Mouse (Mus musculus) macrophage (primary cell): ENCODE measurements around the gene Pard3. TPM values are rescaled to one million over a fixed set of nuclear protein-coding genes. Genes with fewer than 3 reads are reported as not detected.

ENCODE experiments used
- H3K27ac ChIP-seq: fragments of 350-480 bp; formaldehyde crosslinking; 2 replicates; pipeline ENCODE4 v1.9.0; 2021
- H3K36me3 ChIP-seq: fragments of 350-480 bp; formaldehyde crosslinking; 2 replicates; pipeline ENCODE4 v1.9.0; 2021; ENCODE audit errors: inconsistent target
- H3K4me3 ChIP-seq: fragments of 350-480 bp; formaldehyde crosslinking; 2 replicates; pipeline ENCODE4 v1.9.0; 2021; ENCODE audit errors: inconsistent target
- H3K79me2 ChIP-seq: fragments of 350-480 bp; formaldehyde crosslinking; 2 replicates; pipeline ENCODE4 v1.9.0; 2021; ENCODE audit errors: inconsistent target
- WGBS: methylation state at CpG from one replicate; pipeline ENCODE4 v1.1.7; 2026; ENCODE audit warnings: inconsistent platforms; ENCODE audit not compliant: missing documents; 5-methylcytosine and 5-hydroxymethylcytosine counted together
- polyA plus RNA-seq: library from polyadenylated mRNA; stranded (reverse); fragments of 250-400 nt; gene quantifications from 3 replicates; pipeline ENCODE4 v1.2.4, GENCODE M21; 2018; ENCODE audit warnings: inconsistent platforms

The Pard3 gene
- polyA plus RNA-seq, 1 experiment from 2014 or later = not detected

DNA sequence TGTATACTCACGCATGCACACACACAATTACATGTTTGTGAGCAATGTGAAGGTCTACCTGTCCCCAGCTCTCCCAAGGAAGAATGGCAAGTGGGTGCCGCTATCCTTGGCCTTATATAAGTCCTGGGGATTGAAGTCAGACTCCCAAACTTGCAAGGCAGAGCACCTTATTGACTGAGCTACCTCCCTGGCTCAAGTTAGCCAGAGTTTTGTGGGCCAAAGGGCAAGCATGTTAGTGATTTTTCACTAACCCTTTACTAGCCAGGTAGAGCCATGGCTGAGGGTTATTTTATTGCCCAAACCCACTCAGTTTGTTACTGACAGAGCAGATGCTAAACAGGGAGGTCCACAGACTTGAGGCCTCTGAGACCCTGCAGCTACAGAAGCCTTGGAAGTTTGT, 73.1 kb downstream of the Pard3 start:
- Histone ChIP-seq H3K79me2 (no peaks in the 10 kb centered on the region), H3K36me3 (no peaks in the 10 kb centered on the region), H3K4me3 (no peak overlapping the region), H3K27ac (no peak overlapping the region)
- WGBS = 100% methylated on average over 2 of the region's 2 CpGs

DNA sequence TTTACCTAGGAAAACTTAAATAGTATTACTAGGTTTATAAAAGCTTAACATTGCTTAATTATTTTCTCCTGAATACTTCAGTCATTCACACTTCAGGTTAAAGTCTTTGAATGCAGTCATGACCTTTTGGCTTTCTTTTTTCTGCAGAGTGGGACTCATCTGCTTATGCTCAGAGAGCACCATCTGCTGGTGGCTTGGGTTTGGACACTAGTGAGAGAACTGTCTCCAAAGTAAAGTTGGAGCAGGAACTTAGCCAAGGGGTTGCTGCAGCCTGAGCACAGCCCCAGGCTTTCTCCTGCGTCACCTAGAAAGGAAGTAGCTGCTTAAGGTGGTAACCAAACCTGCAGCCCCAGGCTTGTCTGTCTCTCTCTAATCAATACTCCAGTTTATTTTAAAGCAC, 75.5 kb downstream of the Pard3 start:
- Histone ChIP-seq H3K79me2 (no peaks in the 10 kb centered on the region), H3K36me3 (no peaks in the 10 kb centered on the region), H3K27ac (no peak overlapping the region), H3K4me3 (no peak overlapping the region)
- WGBS = 0% methylated on average over 1 of the region's 1 CpGs

DNA sequence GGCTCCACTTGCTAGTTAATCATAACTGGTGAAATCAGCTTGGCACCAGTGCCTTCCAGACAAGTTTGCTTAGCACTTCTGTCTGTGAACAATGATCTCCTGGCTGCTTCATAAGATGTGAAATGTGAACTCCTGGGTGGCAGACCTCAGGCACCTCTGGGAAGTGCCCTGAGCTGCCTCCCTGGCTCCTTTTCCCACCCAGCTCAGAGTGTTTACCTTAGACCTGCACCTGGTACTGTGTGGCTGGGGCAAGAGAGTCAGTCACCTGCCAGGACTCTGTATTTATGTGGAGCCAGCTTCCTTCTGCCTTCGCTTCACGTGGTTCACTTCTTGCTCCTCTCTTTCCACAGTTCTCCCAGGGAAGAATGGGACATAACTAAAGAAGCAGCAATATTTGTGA, 77.3 kb downstream of the Pard3 start:
- 87% methylated on average over 2 of the region's 2 CpGs for WGBS
- Histone ChIP-seq H3K79me2 (no peaks in the 10 kb centered on the region), H3K27ac (no peak overlapping the region), H3K36me3 (no peaks in the 10 kb centered on the region), H3K4me3 (no peak overlapping the region)

DNA sequence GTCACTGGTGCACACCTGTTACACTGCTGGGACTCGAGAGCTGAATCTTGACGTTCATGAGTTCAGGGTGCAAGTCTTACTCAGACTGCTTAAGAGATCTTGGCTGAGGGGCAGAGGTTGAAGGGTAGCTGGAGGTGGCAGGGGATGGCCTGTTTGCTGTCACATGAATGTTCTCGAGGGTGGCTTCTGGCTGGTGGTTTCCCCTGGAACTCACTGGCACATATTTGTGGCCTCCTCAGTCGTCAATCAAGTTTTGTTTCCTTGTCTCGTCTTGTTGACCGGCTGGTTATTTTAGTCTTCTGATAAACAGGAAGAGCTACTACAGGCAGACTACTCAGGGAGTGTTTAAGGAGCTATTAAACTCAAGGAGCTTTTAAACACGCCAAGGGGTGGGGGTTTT, 79.9 kb downstream of the Pard3 start:
- Histone ChIP-seq H3K4me3 (no peak overlapping the region), H3K36me3 (no peaks in the 10 kb centered on the region), H3K79me2 (no peaks in the 10 kb centered on the region), H3K27ac (no peak overlapping the region)
- 29% methylated on average over 7 of the region's 7 CpGs for WGBS

DNA sequence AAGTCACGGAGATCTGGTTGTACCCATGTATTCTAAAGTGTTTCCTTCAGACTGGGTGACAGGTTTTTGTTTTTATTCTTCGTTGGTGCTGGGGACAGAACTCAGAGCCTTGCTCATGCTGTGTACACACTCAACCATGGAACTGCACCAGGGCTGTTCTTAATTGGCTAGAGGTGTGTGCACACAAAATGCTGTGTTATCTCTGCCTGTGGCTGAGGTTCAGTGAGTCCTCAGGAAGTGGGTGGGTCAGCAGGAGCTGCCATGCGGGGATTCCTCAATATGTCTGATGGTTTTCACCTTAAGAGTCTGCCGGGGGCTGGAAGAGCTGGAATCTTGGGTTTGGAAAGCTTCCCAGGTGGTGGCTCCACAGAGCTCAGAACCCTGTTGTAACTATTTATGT, 80.9 kb downstream of the Pard3 start:
- Histone ChIP-seq H3K79me2 (no peaks in the 10 kb centered on the region), H3K36me3 (no peaks in the 10 kb centered on the region), H3K27ac (no peak overlapping the region), H3K4me3 (no peak overlapping the region)
- WGBS = 43% methylated on average over 4 of the region's 4 CpGs

DNA sequence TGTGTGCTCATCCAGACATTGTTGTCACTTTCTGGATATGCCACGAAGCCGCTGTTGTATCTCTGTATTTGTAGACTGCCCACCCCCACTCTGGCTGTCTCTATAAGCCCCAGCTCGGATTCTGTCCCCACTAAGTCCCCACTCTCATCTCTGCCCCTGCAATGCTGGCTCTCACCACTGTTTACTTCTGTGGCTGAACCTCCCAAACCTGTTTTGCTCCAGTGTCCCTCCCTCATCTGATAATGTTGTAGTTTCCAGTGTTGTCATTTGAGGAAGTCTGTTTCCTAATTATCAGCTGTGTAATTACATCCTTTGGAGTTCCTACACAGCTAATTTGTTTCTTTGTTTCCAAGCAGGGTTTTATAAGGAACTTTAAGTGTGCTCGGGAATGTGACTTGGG, 81.4 kb downstream of the Pard3 start:
- no peaks in the 10 kb centered on the region for H3K36me3 ChIP-seq
- H3K79me2 ChIP-seq = no peaks in the 10 kb centered on the region
- no peak overlapping the region for H3K4me3 ChIP-seq
- no peak overlapping the region for H3K27ac ChIP-seq
- WGBS = 59% methylated on average over 4 of the region's 4 CpGs

DNA sequence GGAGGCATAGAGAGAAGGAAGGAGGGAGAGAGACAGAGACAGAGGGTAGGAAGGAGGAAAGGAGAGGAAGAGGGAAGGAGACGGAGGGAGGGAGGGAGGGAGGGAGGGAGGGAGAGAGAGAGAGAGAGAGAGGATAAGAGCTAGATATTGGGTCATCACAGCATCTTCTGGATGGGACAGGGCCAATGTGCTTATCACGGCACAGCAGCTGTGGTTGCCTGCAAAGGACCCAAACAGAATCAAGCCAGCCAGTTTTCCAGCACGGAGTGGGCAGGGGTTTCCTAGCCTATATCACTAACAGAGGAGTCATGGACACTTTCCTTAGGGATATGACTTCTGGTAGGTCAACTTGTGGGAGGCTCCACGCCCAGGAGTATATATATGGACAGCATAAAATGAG, 82.4 kb downstream of the Pard3 start:
- H3K79me2 ChIP-seq = no peaks in the 10 kb centered on the region
- H3K27ac ChIP-seq = no peak overlapping the region
- H3K4me3 ChIP-seq = no peak overlapping the region
- no peaks in the 10 kb centered on the region for H3K36me3 ChIP-seq
- 57% methylated on average over 4 of the region's 4 CpGs for WGBS

DNA sequence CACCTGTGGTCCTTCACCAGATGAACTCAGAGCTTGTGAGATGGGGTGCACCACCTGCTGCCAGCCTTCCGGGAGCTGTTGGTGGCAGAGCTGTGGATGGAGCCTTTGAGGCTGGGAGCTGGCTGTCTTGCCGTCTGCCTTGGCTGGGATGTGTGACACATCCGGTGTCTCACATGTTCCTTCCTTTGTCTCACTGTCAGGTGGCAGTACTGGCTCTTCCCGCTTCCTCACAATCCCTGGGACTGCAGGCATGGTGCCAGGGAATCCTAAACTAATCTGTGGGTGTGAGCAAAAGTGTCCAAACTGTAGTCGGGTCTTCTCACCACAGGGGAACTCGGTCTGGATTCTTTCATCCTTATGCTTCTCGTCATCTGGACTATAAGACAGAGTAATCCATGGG, 85.1 kb downstream of the Pard3 start:
- H3K79me2 ChIP-seq = no peaks in the 10 kb centered on the region
- no peaks in the 10 kb centered on the region for H3K36me3 ChIP-seq
- no peak overlapping the region for H3K4me3 ChIP-seq
- no peak overlapping the region for H3K27ac ChIP-seq
- WGBS = 83% methylated on average over 7 of the region's 7 CpGs

GRCm38 (mm10) chr8:127150645-127151044, 87.0 kb downstream of the Pard3 start:
- Histone ChIP-seq H3K36me3 (no peaks in the 10 kb centered on the region), H3K27ac (no peak overlapping the region), H3K4me3 (no peak overlapping the region), H3K79me2 (no peaks in the 10 kb centered on the region)
- 89% methylated on average over 4 of the region's 4 CpGs for WGBS

- WGBS = 68% methylated on average over 3 of the region's 3 CpGs
- H3K79me2 ChIP-seq = no peaks in the 10 kb centered on the region
- no peak overlapping the region for H3K4me3 ChIP-seq
- no peak overlapping the region for H3K27ac ChIP-seq
- no peaks in the 10 kb centered on the region for H3K36me3 ChIP-seq
Observed at GRCm38 (mm10) chr8:127151706-127152105, 88.0 kb downstream of the Pard3 start.

GRCm38 (mm10) chr8:127157087-127157486, 93.4 kb downstream of the Pard3 start:
- Histone ChIP-seq H3K36me3 (no peaks in the 10 kb centered on the region), H3K27ac (no peak overlapping the region), H3K4me3 (no peak overlapping the region), H3K79me2 (no peaks in the 10 kb centered on the region)
- WGBS = 90% methylated on average over 8 of the region's 8 CpGs

- WGBS = 75% methylated on average over 3 of the region's 3 CpGs
- H3K79me2 ChIP-seq = no peaks in the 10 kb centered on the region
- H3K27ac ChIP-seq = no peak overlapping the region
- H3K36me3 ChIP-seq = no peaks in the 10 kb centered on the region
- H3K4me3 ChIP-seq = no peak overlapping the region
Observed at GRCm38 (mm10) chr8:127159421-127159966, 95.8 kb downstream of the Pard3 start.

DNA sequence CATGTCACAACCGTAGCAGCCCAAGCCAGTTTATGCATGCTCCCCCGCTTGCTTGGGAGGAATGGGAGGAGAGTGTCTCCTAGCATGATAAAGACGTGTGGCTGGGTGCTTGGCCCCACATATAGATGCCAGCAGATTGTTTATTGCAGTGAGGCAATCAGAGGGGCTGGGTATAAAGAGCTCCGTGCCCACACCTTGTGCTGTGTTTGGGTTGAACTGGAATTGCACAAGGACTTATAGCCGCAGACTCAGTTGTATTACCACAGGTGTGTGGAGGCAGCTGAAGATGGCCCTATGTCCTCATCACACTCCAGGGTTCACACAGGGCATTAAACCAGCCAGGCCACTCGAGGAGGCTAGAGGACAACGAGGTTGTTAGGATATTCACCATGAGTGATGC, 98.2 kb downstream of the Pard3 start:
- H3K4me3 ChIP-seq = no peak overlapping the region
- no peaks in the 10 kb centered on the region for H3K79me2 ChIP-seq
- H3K27ac ChIP-seq = no peak overlapping the region
- 82% methylated on average over 7 of the region's 7 CpGs for WGBS
- no peaks in the 10 kb centered on the region for H3K36me3 ChIP-seq

- no peak overlapping the region for H3K27ac ChIP-seq
- H3K36me3 ChIP-seq = no peaks in the 10 kb centered on the region
- 83% methylated on average over 1 of the region's 1 CpGs for WGBS
- no peaks in the 10 kb centered on the region for H3K79me2 ChIP-seq
- no peak overlapping the region for H3K4me3 ChIP-seq
Observed at GRCm38 (mm10) chr8:127162821-127163220, 99.1 kb downstream of the Pard3 start.

- WGBS = 90% methylated on average over 12 of the region's 12 CpGs
- Histone ChIP-seq H3K27ac (no peak overlapping the region), H3K79me2 (no peaks in the 10 kb centered on the region), H3K36me3 (no peaks in the 10 kb centered on the region), H3K4me3 (no peak overlapping the region)
Observed at GRCm38 (mm10) chr8:127164326-127165280, 100.9 kb downstream of the Pard3 start.
